Mouse (Mus musculus) liver, embryonic 14.5 days (tissue): ENCODE measurements at regions not wholly inside any gene's neighbourhood (a gene's known extent, or its start where the extent isn't known, plus 50 kb on each side); places are given as distances from the start of the nearest gene placed in this dataset.

Source experiments
- CTCF ChIP-seq: IDR thresholded peaks from 2 replicates; pipeline ENCODE4 v1.5.1; 2016; ENCODE audit warnings: antibody characterized with exemption, low read depth, control low read depth
- EP300 ChIP-seq: IDR thresholded peaks from 2 replicates; pipeline ENCODE4 v1.6.1; 2016; ENCODE audit warnings: antibody characterized with exemption, low read depth

GRCm38 (mm10) chr12:107285622-107286021 lies 202.8 kb upstream of the 3110018I06Rik start:
- TF ChIP-seq EP300 = no peak
- TF ChIP-seq CTCF = no peak
